Mouse (Mus musculus): ENCODE measurements around the gene Gm43064. TPM values are rescaled to one million over a fixed set of nuclear protein-coding genes. Genes with fewer than 3 reads are reported as not detected.
A peak's percentile ranks its signal among the peaks of the same experiment; 100 is the strongest.
"Not testable (repeated sequence)": the region's sequence is repeated elsewhere in the genome, so short reads cannot be mapped to it uniquely, and the experiment has no call there.

Gm43064 gene
- polyA plus RNA-seq, 1 experiment from 2014 or later: 0.55 TPM

GRCm38 (mm10) chr3:103796389-103796788 lies 13.0 kb upstream of the Gm43064 start:
- no peak for TF ChIP-seq CTCF (IDR thresholded peaks at IDR 0.05)
- in situ Hi-C loops (cut with MboI; ENCODE audit: low pct_unique_long_range_greater_than_20kb): no loop called here
- DNase-seq (ENCODE audit: low read depth, low spot score) (no peak), ATAC-seq (no peak)
- no peaks in the 10 kb centered on the region for H3K27me3 ChIP-seq
- ChIA-PET CTCF (interaction anchor here (1.2 kb wide), 1 partner anchor 15 kb away, joined by 3 read pairs; no protein-coding TSS in a partner anchor), POLR2A (no interaction called here)

- no peak for ATAC-seq
- ChIA-PET CTCF (no interaction called here), POLR2A (no interaction called here)
- in situ Hi-C loops (cut with MboI; ENCODE audit: low pct_unique_long_range_greater_than_20kb): no loop called here
- DNase-seq (ENCODE audit: low read depth, low spot score): no peak
- TF ChIP-seq CTCF (IDR thresholded peaks at IDR 0.05): no peak
- no peaks in the 10 kb centered on the region for H3K27me3 ChIP-seq
Observed at GRCm38 (mm10) chr3:103799507-103799906, 9.9 kb upstream of the Gm43064 start.

- no peaks in the 10 kb centered on the region for H3K27me3 ChIP-seq
- ChIA-PET POLR2A (interaction anchor here (0.7 to 4.5 kb wide), 2 partner anchors 12 to 28 kb away, joined by 3 to 25 read pairs; partner anchors contain the start of gene Hipk1), CTCF (interaction anchor here (0.7 to 1.3 kb wide), 4 partner anchors 9 to 387 kb away, joined by 3 to 5 read pairs (median 4); partner anchors contain the start of gene Gm10964)
- ATAC-seq (peak; percentile 96), DNase-seq (ENCODE audit: low read depth, low spot score) (peak; percentile 79)
- TF ChIP-seq CTCF (IDR thresholded peaks at IDR 0.05): no peak
- in situ Hi-C loops (cut with MboI; ENCODE audit: low pct_unique_long_range_greater_than_20kb): no loop called here
Observed at GRCm38 (mm10) chr3:103801631-103802531, 7.5 kb upstream of the Gm43064 start.

- ChIA-PET POLR2A (interaction anchor here (1.4 to 4.5 kb wide), 2 partner anchors 13 to 17 kb away, joined by 4 to 25 read pairs; partner anchors contain the start of gene Hipk1), CTCF (no interaction called here)
- TF ChIP-seq CTCF (IDR thresholded peaks at IDR 0.05): no peak
- H3K27me3 ChIP-seq: no peaks in the 10 kb centered on the region
- ATAC-seq (no peak), DNase-seq (ENCODE audit: low read depth, low spot score) (no peak)
- in situ Hi-C loops (cut with MboI; ENCODE audit: low pct_unique_long_range_greater_than_20kb): no loop called here
Observed at GRCm38 (mm10) chr3:103802861-103803260, 6.5 kb upstream of the Gm43064 start.

GRCm38 (mm10) chr3:103805671-103806070 lies 3.7 kb upstream of the Gm43064 start:
- no peak for ATAC-seq
- ChIA-PET POLR2A (interaction anchor here (1.2 kb wide), 1 partner anchor 15 kb away, joined by 5 read pairs; the partner anchor contains the start of gene Hipk1), CTCF (no interaction called here)
- no peak for DNase-seq (ENCODE audit: low read depth, low spot score)
- TF ChIP-seq CTCF (IDR thresholded peaks at IDR 0.05): no peak
- no peaks in the 10 kb centered on the region for H3K27me3 ChIP-seq
- in situ Hi-C loops (cut with MboI; ENCODE audit: low pct_unique_long_range_greater_than_20kb): no loop called here

- in situ Hi-C loops (cut with MboI; ENCODE audit: low pct_unique_long_range_greater_than_20kb): no loop called here
- no peaks in the 10 kb centered on the region for H3K27me3 ChIP-seq
- peak; percentile 36 for ATAC-seq
- ChIA-PET POLR2A (interaction anchor here (0.6 to 1.2 kb wide), 2 partner anchors 19 to 220 kb away, joined by 3 to 5 read pairs; no protein-coding TSS in a partner anchor), CTCF (no interaction called here)
- TF ChIP-seq CTCF (IDR thresholded peaks at IDR 0.05): no peak
- DNase-seq (ENCODE audit: low read depth, low spot score): no peak
Observed at GRCm38 (mm10) chr3:103809799-103810150, 402 bp downstream of the Gm43064 start.

- CTCF ChIA-PET: interaction anchor here (0.9 to 2.3 kb wide), 3 partner anchors 13 to 49 kb away, joined by 3 to 10 read pairs (median 5); partner anchors contain the start of gene Ptpn22
Observed at GRCm38 (mm10) chr3:103810967-103811366, 1.6 kb downstream of the Gm43064 start.

GRCm38 (mm10) chr3:103827548-103827947 lies 18.2 kb downstream of the Gm43064 start:
- CTCF ChIA-PET: interaction anchor here (2.0 kb wide), 1 partner anchor 10 kb away, joined by 9 read pairs; no protein-coding TSS in a partner anchor
- TF ChIP-seq CTCF (IDR thresholded peaks at IDR 0.05): peak; percentile 52
- H3K27me3 ChIP-seq: no peaks in the 10 kb centered on the region
- in situ Hi-C loops (cut with MboI; ENCODE audit: low pct_unique_long_range_greater_than_20kb): no loop called here
- no peak for ATAC-seq
- POLR2A ChIA-PET: no interaction called here
- DNase-seq (ENCODE audit: low read depth, low spot score): no peak

More at GRCm38 (mm10) chr3:103810967-103811366, 1.6 kb downstream of the Gm43064 start:
- no peaks in the 10 kb centered on the region for H3K27me3 ChIP-seq
- TF ChIP-seq CTCF (IDR thresholded peaks at IDR 0.05): no peak
- in situ Hi-C loops (cut with MboI; ENCODE audit: low pct_unique_long_range_greater_than_20kb): no loop called here
- POLR2A ChIA-PET: interaction anchor here (1.4 to 1.6 kb wide), 3 partner anchors 10 to 20 kb away, joined by 3 to 18 read pairs (median 4); partner anchors contain the start of gene Hipk1
- DNase-seq (ENCODE audit: low read depth, low spot score): no peak
- no peak for ATAC-seq

- ATAC-seq: no peak
Observed at GRCm38 (mm10) chr3:103829036-103829435, 19.7 kb downstream of the Gm43064 start.

GRCm38 (mm10) chr3:103830681-103831080 lies 21.3 kb downstream of the Gm43064 start:
- peak; percentile 38 for TF ChIP-seq CTCF (IDR thresholded peaks at IDR 0.05)
- H3K27me3 ChIP-seq; ATAC-seq; in situ Hi-C loops (cut with MboI; ENCODE audit: low pct_unique_long_range_greater_than_20kb): not testable (repeated sequence)
- POLR2A ChIA-PET: interaction anchor here (1.1 to 1.2 kb wide), 2 partner anchors 29 kb away, joined by 3 read pairs; partner anchors contain the start of gene Ptpn22
- CTCF ChIA-PET: interaction anchor here (0.8 to 2.5 kb wide), 7 partner anchors 12 to 139 kb away, joined by 3 to 6 read pairs (median 4); partner anchors contain the start of gene Ptpn22
- peak; percentile 46 for DNase-seq (ENCODE audit: low read depth, low spot score)

More at GRCm38 (mm10) chr3:103829036-103829435, 19.7 kb downstream of the Gm43064 start:
- in situ Hi-C loops (cut with MboI; ENCODE audit: low pct_unique_long_range_greater_than_20kb): no loop called here
- no peak for DNase-seq (ENCODE audit: low read depth, low spot score)
- ChIA-PET CTCF (no interaction called here), POLR2A (no interaction called here)
- H3K27me3 ChIP-seq: no peaks in the 10 kb centered on the region
- no peak for TF ChIP-seq CTCF (IDR thresholded peaks at IDR 0.05)
